Mouse (Mus musculus) c-Kit-positive CD71-positive TER-119-negative erythroid progenitor cells, embryonic 14.5 days (primary cell): ENCODE data around the gene Gm17019.
"Not testable (repeated sequence)": the region's sequence is repeated elsewhere in the genome, so short reads cannot be mapped to it uniquely, and the experiment has no call there.

Experiments used
- DNase-seq: peaks from one replicate; pipeline ENCODE4 v3.0.0-alpha.2; 2013; ENCODE audit warnings: low read depth

The Gm17019 gene

DNA sequence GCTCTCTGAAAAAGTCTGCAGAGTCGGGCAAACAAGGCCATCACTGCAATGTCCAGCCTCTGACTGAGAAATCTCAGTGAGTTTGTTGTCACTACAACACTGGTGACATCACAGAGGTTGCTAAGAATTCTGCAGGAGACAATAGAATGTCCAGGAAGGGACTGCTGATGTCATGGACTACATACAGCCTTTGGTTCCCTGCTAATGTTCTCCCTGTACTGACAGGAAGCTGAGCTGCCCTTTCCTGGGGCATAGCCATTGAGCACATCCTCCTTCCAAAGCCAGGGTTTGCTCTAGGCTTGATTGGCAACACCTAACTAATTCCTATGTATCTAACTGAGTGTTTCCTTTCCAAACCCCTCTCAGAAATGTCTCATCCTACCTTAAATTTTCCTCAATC, at the start of gene Gm17019:
Gene Gm17019 (minus strand): TSS at position 101 of the 400 bp plus-strand sequence.
- not testable (repeated sequence) for DNase-seq

DNA sequence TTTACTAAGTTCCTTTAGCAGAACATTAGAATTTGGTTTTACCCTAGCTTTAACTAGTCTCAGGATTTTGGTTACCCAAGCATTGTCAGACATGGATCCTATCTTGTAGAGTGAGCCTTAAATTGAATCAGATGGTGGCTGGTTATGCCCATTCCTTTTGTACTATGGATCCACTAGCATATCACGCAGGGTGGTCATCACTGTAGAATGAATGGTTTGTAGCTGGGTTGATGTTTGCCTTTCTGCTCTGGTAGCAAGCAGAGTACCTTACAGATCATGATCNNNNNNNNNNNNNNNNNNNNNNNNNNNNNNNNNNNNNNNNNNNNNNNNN, 29.6 kb upstream of the Gm17019 start:
- DNase-seq: not testable (repeated sequence)

DNA sequence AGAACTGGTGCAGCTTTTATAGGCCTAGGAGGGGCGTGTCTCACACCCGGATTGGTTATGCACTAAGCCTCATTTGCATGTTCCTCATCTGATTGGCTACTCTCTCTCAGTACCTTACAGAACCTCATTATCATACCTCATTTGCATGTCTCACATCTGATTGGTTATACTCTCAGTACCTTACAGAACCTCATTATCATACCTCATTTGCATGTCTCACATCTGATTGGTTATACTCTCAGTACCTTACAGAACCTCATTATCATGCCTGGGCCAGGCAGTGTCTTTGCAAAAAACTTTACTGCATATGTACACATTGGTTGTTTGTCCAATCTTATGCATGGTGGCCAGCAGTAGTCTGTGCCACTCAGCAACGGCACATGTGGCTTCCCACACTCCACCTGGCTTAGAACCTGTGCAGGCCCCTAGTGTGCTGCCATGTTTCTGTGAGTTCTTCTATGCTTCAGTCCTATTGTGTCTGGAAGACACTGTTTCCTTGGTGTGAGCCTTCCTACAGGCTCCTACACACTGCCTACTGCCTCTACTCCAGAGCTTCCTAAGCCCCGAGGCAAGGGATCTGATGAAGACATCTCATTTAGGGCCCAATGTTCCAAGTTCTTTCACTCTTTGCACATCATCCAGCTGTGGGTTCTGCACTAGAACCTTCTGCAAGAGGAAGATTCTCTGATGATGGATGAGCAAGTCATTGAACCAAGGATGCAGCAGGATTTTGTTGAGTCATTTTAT, 29.0 kb upstream of the Gm17019 start:
- DNase-seq: not testable (repeated sequence)

DNA sequence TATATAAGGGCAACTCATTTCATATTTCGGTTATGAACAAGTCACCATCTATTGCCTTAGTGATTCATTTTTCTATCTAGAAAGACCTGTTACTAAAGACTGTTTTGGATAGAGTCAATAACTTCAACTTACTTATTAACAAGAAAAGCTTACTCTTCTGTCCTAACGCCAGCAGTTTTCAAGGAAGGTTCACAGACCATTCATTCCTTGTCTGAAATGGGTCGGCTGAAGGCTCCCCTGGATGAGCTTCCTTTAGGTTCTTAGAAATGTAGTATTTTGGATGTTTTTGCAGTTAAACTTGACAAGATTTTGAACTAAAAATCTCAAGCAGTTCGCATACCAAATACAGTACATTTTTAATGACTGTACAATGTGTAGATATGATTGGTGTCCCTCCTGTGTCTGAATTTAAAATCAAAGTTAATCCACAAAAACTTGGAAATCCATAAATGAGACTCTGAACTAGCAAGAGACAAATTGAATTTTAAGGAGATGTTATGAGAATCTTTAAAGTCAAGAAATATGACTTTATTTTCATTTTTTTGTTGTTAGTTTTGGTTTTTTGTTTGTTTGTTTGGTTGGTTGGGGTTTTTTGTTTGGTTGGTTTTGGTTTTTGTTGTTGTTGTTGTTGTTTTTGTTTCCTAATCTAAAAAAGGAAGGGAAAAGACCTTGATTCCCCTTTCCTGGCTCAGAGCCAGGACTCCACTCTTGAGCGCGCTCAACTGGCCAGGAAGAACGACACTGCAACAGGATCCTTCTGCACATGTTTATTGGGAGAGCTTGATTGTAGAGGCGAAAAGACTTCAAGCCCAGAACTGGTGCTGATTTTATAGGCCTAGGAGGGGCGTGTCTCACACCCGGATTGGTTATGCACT, 21.6 kb upstream of the Gm17019 start:
- DNase-seq: not testable (repeated sequence)

DNA sequence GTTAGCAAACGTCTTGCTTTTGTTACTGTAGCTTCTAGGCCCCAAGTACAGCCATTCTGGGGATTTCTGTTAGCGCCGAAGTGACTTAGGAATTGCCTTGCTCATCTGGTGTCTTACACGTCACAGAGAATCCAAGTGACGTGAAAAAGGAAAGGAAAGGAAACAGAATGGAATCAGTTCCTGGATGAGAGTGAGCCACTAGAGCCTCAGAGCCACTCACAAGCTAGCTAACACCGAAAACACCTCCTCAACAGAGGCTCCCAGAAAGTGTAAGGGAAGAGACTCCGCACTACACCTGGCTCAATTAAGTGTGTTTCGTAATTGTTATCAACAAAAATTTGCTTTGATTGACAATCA, 20.8 kb upstream of the Gm17019 start:
- not testable (repeated sequence) for DNase-seq

DNA sequence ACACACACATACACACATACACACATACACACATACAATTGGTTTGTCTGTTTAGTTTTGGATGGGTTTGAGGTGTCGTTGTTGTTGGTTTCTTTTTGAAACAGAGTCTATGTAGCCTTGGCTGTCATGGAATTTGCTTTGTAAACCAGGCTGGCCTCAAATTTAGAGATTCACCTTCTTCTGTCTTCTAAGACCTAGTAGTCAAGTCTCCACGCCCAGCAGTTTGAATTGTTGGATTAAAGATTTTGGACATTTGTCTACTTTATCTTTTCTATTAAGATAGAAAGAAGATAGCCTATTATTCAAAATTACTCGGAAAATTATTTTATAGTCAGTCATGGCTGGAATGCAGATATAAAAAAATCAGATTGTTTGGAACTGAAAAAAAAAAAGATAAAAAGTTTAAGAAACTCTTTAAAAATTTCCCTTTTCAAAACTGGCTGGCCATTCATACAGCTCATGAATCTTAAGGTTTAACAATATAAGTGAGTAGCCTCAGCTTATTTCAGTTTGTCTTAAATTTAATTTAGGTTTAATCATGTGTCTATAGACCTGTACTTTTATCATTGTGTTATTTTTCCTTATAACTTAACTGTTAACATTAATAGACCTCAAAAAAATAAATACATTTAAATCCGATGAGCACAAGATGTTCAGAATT, 20.3 kb upstream of the Gm17019 start:
- not testable (repeated sequence) for DNase-seq

DNA sequence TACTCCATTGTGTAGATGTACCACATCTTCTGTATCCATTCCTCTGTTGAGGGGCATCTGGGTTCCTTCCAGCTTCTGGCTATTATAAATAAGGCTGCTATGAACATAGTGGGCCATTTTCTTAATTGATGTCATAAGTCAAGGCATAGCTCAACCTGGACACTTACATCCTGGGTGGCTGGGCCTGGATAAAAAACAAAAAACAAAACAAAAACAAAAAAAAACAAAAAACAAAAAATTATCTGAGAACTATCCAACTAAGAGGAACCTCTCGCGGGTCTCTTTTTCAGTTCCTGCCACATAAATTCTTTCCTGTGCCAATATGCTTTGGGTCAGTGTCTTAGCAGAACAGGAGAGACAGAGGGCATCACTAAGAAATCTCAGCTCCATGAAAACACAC, 18.0 kb upstream of the Gm17019 start:
- not testable (repeated sequence) for DNase-seq

DNA sequence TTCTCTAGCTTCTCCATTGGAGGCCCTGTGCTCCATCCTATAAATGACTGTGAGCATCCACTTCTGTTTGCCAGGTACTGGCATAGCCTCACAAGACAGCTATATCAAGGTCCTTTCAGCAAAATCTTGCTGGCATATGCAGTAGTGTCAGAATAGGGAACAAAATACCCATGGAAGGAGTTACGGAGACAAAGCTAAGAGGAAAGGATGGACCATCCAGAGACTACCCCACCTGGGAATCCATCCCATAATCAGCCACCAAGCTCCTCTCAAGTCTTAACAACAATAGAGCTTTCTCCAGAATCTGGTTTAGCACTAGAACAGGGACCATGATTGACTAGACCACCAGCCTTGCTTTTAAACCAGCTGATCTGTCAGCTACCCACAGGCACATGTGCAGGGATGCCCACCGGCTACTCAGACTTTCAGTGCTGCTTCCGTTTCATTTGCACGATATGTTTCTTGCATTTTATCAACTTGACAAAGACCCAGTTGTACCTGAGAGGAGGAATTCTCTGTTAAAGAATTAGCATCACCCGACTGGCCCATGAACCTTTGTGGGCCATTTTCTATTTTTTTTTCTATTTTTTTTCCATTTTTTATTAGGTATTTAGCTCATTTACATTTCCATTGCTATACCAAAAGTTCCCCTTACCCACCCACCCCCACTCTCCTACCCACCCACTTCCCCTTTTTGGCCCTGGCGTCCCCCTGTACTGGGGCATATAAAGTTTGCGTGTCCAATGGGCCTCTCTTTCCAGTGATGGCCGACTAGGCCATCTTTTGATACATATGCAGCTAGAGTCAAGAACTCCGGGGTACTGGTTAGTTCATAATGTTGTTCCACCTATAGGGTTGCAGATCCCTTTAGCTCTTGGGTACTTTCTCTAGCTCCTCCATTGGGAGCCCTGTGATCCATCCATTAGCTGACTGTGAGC, 12.3 kb upstream of the Gm17019 start:
- DNase-seq: not testable (repeated sequence)

DNA sequence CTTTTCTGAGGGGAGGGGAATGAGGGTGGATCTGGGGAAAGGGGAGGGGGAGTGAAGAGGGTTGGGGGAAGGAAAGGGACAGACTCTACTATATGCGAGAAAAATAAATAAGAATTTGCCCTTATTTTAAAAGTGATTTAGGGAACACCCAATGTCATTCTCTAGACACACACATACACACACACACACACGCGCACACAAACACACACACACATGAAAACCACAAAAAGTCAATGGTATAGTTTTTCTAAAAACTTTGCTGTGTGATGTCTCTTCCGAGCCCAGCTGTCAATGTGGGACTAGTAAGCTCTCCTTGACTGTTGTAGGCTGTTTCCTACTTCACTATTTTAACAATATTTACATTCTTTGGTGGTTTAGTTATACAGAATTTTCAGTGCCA, 8.0 kb upstream of the Gm17019 start:
- DNase-seq: not testable (repeated sequence)

DNA sequence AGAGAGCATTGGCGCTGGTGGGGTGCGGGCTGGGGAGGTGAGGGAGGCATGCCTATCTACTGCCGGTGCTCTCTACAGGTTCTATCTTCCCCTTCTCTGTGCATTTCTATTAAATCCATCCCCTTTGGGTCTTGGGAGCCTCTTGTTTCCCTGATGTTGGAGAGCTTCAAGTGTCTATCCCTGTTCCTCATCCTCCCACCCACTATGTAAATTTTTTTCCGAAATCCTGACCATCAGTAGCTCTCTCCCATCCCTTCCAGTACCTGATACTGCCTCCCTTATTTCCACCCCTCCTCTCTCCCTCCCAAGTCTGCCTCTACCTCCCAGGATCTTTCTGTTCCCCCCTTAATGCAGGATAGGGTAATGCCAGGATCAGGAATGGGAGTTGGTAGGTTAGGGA, 7.2 kb upstream of the Gm17019 start:
- not testable (repeated sequence) for DNase-seq

DNA sequence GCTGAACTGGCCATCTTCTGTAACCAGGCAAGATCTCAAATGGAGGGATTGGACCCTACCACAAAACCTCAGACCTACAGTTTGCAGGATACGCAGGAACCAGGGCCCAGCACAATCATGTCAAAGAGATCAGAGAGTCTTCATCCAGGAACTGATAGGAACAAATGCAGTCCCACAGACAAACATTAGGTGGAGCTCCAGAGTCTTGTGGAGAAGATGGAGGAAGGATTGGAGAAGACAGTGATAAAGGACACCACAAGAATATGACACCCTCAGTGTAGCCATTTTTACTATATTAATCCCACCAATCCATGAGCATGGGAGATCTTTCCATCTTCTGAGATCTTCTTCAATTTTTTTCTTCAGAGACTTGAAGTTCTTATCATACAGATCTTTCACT, 8.5 kb downstream of the Gm17019 start:
- DNase-seq: not testable (repeated sequence)

DNA sequence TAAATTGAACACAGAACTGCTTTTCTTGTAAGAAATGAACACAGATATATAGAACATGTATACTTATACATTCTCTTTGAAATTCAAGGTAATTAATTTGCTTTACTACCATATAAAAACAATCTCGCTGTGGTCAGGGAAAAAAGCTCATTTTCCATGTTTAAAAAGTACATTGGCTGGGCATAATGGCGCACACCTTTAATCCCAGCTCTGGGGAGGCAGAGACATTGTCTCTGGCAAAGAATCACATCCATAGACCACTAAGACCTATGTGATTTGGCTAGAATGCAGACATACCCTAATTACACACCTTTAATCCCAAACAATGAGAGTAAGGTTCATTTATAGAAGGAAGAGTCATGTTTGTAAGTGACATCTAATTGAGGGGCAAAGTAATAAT, 12.7 kb downstream of the Gm17019 start:
- DNase-seq: not testable (repeated sequence)

DNA sequence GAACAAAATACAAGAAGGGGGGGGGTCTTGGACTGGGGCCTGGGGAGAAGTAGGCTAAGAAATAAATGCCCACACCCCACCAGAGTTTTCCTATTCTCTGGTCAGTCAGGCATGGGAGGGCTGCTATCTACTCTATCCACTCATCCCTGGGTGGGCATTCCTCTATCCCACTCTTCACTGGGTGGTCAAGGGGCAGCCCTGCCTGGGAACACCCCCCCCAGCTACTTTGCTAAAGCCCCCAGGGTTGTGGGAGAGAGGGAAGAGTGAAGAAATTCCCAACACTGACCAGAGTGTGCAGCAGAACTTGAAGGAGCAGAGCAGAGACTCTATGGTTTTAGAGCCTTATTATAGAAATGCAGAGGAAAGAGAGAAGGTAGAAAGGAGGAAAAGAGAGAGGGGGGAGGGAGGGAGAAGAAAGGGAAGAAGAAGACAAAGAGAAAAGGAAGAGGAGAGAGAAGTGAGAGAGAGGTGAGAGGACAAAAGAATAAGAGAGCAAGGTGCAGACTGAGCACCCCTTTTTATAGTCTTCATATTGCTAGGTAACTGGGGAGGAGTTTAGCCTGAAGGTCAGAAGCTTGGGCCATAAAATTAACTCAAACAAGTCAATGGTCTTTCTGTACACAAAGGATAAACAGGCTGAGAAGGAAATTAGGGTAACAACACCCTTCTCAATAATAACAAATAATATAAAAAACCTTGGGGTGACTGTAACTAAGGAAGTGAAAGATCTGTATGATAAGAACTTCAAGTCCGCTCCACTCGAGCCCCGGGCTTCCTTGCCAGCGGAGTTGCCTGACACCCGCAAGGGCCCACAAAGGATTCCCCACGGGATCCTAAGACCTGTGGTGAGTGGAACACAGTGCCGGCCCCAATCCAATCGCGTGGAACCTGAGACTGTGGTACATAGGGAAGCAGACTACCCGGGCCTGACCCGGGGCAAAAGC, 21.9 kb downstream of the Gm17019 start:
- not testable (repeated sequence) for DNase-seq

DNA sequence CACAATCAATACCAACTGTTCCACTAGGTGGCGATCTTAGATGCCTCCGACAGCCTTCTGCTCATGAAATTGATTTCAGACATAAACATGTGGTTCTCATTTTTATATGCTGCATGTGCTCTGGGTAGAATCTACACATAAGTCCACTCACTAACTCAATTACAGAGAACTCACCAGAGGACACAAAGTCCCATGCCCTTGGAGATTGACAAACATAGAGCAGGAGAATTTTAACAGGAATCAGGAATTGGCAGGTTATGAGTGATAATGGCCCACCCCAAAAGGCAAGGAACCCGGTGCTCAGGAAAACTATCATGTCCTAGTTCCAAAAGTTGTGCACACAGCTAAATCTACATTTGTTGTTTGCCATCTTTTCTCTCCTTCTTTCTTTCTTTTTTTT, 25.9 kb downstream of the Gm17019 start:
- DNase-seq: not testable (repeated sequence)

DNA sequence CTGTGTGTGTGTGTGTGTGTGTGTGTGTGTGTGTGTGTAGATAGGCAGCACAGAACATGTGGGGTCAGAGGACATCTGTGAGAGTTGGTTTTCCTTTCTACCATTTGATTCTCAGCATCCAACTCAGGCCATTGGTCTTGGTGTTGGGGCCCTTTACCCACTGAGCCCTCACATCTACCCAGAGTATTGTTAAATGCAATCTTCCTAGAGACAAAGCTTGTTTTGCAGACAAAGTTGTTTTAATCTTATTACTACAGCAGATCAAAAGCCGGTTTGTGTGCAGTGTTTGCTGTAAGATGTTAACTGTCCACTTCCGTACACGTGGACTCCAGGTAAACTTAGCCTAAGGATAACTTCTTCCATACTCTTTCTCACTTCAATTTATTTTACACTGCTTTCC, 26.5 kb downstream of the Gm17019 start:
- not testable (repeated sequence) for DNase-seq

DNA sequence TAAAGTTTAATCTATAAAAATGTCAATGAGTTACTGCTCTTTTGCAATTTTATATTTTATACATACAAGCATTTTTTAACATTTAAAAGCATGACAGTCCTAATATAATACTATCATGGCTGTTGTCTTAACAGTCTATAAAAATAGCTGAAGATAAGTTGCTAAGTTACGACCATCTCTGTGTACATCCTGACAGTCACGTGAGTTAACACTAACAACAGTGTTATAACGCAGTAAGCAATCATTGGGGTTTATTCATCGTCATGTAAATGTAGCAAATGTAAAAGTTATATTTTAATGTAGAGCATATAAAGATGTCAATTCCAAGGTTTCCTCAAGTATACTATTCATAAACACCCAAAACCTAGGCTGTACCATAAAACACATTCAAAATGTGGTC, 27.2 kb downstream of the Gm17019 start:
- not testable (repeated sequence) for DNase-seq

DNA sequence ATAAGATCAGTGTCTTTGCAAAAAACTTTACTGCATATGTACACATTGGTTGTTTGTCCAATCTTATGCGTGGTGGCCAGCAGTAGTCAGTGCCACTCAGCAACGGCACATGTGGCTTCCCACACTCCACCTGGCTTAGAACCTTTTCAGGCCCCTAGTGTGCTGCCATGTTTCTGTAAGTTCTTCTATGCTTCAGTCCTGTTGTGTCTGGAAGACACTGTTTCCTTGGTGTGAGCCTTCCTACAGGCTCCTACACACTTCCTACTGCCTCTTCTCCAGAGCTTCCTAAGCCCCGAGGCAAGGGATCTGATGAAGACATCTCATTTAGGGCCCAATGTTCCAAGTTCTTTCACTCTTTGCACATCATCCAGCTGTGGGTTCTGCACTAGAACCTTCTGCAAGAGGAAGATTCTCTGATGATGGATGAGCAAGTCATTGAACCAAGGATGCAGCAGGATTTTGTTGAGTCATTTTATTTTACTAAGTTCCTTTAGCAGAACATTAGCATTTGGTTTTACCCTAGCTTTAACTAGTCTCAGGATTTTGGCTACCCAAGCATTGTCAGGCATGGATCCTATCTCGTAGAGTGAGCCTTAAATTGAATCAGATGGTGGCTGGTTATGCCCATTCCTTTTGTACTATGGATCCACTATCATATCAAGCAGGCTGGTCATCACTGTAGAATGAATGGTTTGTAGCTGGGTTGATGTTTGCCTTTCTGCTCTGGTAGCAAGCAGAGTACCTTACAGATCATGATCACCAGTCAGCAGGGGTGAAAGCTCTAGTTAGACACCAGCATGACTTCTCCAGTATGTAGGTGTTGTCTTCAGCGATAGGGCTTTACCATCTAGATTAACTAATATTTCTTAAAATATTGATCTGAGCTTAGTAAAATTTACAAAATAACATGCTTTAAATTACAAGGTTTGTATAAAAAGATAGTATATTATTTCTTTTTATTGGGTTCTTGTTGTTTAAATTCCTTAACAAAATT, 27.9 kb downstream of the Gm17019 start:
- not testable (repeated sequence) for DNase-seq

DNA sequence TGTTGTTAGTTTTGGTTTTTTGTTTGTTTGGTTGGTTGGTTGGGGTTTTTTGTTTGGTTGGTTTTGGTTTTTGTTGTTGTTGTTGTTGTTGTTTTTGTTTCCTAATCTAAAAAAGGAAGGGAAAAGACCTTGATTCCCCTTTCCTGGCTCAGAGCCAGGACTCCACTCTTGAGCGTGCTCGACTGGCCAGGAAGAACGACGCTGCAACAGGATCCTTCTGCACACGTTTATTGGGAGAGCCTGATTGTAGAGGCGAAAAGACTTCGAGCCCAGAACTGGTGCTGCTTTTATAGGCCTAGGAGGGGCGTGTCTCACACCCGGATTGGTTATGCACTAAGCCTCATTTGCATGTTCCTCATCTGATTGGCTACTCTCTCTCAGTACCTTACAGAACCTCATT, 34.7 kb downstream of the Gm17019 start:
- DNase-seq: not testable (repeated sequence)

DNA sequence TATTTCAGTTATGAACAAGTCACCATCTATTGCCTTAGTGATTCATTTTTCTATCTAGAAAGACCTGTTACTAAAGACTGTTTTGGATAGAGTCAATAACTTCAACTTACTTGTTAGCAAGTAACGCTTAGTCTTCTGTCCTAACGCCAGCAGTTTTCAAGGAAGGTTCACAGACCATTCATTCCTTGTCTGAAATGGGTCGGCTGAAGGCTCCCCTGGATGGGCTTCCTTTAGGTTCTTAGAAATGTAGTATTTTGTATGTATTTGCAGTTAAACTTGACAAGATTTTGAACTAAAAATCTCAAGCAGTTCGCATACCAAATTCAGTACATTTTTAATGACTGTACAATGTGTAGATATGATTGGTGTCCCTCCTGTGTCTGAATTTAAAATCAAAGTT, 35.2 kb downstream of the Gm17019 start:
- DNase-seq: not testable (repeated sequence)
